Mouse (Mus musculus): Measurements from ENCODE around the gene Crybg1.

GRCm38 (mm10) chr10:44150501-44150900 lies 1.8 kb upstream of the Crybg1 start:
- TF ChIP-seq POLR2A (IDR thresholded peaks at IDR 0.05; ENCODE audit: insufficient read depth, low read length) (no peak), CTCF (IDR thresholded peaks at IDR 0.05; ENCODE audit: low read depth, low read length) (no peak), EP300 (IDR thresholded peaks at IDR 0.05; ENCODE audit: insufficient read depth, low read depth, low read length) (no peak)

Measured in ES-Bruce4 (cell line).